Mouse (Mus musculus): ENCODE results near the gene Fam69a. TPM values are rescaled to one million over a fixed set of nuclear protein-coding genes. Genes with fewer than 3 reads are reported as not detected.

The Fam69a gene
- polyA plus RNA-seq, 1 experiment from 2014 or later, result 43.2 TPM

DNA sequence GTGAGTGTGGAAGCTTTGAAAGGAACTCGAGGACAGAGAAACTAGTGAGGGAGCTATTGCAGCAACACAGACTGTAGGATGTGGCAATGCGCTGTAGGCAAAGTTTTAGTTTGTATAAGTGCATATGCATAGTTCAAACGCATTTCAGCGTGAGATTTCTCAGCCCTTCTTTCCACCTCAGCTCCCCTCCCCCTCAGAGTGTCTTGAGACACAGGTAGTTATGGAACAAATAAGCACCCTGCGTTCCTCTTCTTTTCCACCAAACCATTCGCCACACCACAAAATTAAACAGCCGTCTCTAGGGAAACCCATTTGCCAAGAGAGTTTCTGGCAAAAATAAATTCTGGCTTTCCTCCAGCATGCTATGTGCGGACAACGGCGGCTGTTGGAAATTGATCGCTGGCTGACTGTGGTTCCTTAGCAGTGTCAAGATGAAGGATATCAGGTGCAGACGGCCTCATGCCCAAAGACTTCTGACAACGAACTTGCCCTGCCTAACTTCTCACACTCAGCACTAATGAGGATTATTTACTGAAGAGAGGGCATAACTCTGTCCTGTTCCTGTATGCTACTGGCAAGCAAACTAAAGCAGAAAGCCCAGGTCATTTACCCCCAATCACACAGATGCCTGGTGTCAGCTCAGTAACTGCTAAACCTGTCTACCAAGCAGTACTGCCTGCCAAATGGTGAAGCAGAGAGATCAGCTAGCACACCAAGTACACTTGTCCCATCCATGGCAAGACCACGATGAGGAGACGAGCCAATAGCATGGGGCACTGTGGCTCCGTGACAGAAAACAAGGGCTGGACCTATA, 25.2 kb downstream of the Fam69a start:
- Histone ChIP-seq H3K4me3 (replicated peaks; ENCODE audit: low read length) (no peak overlapping the region), H3K9me3 (ENCODE audit: control insufficient read depth, low read length) (no peaks in the 10 kb centered on the region), H3K4me1 (replicated peaks; ENCODE audit: control insufficient read depth, insufficient read depth, low read length) (peaks cover 16% of the 10 kb centered on the region), H3K9ac (replicated peaks; ENCODE audit: low read depth, low read length) (no peak overlapping the region), H3K27me3 (replicated peaks; ENCODE audit: control insufficient read depth, insufficient read depth, low read length) (no peaks in the 10 kb centered on the region), H3K4me2 (ENCODE audit: low read length) (peak overlapping the region; percentile 22), H3K36me3 (ENCODE audit: control insufficient read depth, insufficient read depth) (no peaks in the 10 kb centered on the region), H3K27ac (ENCODE audit: low read length) (no peak overlapping the region)
- peak; percentile 40 for ATAC-seq
- 46% methylated on average over 16 of the region's 16 CpGs for WGBS

DNA sequence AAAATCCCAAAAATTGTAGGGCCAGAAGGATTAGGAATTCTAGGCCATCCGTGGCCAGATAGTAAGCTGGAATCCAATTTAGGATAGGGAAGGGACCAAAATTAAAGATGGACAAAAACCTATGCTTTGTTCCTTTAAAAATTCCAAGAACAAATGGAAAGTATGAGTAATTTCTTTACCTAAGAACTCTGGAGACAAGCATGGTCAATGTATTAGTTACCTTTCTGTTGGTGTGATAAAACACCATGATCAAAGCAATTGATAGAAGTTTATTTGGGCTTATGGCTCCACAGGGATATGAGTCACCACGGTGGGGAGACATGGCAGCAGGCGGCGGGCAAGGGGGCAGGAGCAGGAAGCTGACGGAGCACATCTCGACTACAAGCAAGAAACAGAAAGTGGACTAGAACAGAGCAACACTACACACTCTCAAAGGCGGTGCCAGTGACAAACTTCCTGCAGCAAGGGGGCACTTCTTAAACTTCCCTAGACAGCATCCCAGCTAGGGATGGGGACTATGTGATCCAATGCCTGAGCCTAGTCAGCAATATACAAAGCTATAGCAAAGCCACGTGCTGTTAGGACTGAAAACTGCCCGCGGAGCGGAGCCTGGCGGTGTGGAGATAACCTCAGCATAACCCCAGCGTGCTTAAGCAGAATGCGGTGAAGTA, 26.2 kb downstream of the Fam69a start:
- H3K9me3 ChIP-seq (ENCODE audit: control insufficient read depth, low read length), result no peaks in the 10 kb centered on the region
- ATAC-seq, result no peak

DNA sequence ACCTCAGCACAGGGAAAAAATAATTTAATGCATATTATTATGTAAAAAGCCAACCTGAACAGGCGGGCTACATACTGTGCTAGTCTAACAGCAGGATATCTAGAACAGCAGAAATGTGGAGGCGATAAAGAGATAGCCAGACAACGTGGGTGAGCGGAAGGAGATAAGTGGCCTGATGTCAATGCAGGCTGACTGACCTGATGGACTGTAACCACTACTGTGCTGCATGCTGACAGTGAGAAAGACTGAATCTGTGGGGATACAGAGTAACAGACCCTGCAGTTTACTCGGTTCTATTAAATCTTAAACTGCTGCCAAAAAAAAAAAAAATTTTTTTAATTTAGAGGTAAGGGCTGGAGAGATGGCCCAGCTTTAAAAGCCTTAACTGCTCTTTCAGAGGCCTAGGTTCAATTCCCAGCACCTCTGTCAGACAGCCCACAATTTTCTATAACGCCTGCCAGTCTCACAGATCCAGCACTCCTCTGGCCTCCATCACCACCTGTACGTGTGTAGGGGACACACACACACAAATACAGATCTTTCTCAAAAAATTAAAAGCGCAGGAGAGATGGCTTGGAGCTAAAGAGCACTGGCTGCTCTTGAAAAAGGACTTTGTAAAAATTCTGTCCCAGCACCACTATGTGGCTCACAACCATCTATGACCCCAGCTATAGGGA, 27.1 kb downstream of the Fam69a start:
- 83% methylated on average over 8 of the region's 8 CpGs for WGBS
- no peak for ATAC-seq

More for the DNA sequence above, 26.2 kb downstream of the Fam69a start:
- H3K27me3 ChIP-seq (replicated peaks; ENCODE audit: control insufficient read depth, insufficient read depth, low read length), result no peaks in the 10 kb centered on the region
- H3K27ac ChIP-seq (ENCODE audit: low read length), result no peak overlapping the region
- H3K4me2 ChIP-seq (ENCODE audit: low read length), result no peak overlapping the region
- no peak overlapping the region for H3K9ac ChIP-seq (replicated peaks; ENCODE audit: low read depth, low read length)
- H3K4me1 ChIP-seq (replicated peaks; ENCODE audit: control insufficient read depth, insufficient read depth, low read length), result peaks cover 16% of the 10 kb centered on the region
- 83% methylated on average over 14 of the region's 14 CpGs for WGBS
- H3K4me3 ChIP-seq (replicated peaks; ENCODE audit: low read length), result no peak overlapping the region
- no peaks in the 10 kb centered on the region for H3K36me3 ChIP-seq (ENCODE audit: control insufficient read depth, insufficient read depth)

DNA sequence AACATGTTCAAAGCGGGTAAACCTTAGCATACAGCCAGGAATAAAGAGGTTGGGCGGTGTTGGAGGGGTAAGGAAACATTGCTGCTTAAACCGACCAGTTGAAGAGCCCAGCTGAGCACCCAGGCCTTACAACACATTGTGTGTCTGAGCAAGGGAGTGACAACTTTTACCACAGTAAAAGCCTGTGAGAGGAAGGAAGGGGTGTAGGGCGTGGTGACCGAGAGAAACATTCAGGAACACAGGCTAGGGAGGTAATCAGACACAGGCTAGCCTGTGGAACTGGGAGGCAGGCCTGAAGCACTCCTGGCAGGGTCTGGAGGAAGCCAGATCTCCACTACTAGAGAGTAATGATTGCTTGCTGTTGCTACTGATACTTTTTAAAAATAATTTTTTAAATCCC, 36.2 kb downstream of the Fam69a start:
- H3K4me3 ChIP-seq (replicated peaks; ENCODE audit: low read length), result no peak overlapping the region
- 0 out of 2 replicates have a peak, but pooled peaks cover 3% of the 10 kb centered on the region for H3K4me1 ChIP-seq (replicated peaks; ENCODE audit: control insufficient read depth, insufficient read depth, low read length)
- ATAC-seq, result no peak
- H3K4me2 ChIP-seq (ENCODE audit: low read length), result no peak overlapping the region
- H3K36me3 ChIP-seq (ENCODE audit: control insufficient read depth, insufficient read depth), result no peaks in the 10 kb centered on the region
- H3K9ac ChIP-seq (replicated peaks; ENCODE audit: low read depth, low read length), result no peak overlapping the region
- H3K9me3 ChIP-seq (ENCODE audit: control insufficient read depth, low read length), result no peaks in the 10 kb centered on the region
- no peaks in the 10 kb centered on the region for H3K27me3 ChIP-seq (replicated peaks; ENCODE audit: control insufficient read depth, insufficient read depth, low read length)
- WGBS, result 84% methylated on average over 5 of the region's 5 CpGs
- no peak overlapping the region for H3K27ac ChIP-seq (ENCODE audit: low read length)

More for the DNA sequence above, 27.1 kb downstream of the Fam69a start:
- Histone ChIP-seq H3K4me2 (ENCODE audit: low read length) (no peak overlapping the region), H3K4me3 (replicated peaks; ENCODE audit: low read length) (no peak overlapping the region), H3K27me3 (replicated peaks; ENCODE audit: control insufficient read depth, insufficient read depth, low read length) (no peaks in the 10 kb centered on the region), H3K9me3 (ENCODE audit: control insufficient read depth, low read length) (no peaks in the 10 kb centered on the region), H3K4me1 (replicated peaks; ENCODE audit: control insufficient read depth, insufficient read depth, low read length) (peaks cover 16% of the 10 kb centered on the region), H3K27ac (ENCODE audit: low read length) (no peak overlapping the region), H3K36me3 (ENCODE audit: control insufficient read depth, insufficient read depth) (no peaks in the 10 kb centered on the region), H3K9ac (replicated peaks; ENCODE audit: low read depth, low read length) (no peak overlapping the region)

DNA sequence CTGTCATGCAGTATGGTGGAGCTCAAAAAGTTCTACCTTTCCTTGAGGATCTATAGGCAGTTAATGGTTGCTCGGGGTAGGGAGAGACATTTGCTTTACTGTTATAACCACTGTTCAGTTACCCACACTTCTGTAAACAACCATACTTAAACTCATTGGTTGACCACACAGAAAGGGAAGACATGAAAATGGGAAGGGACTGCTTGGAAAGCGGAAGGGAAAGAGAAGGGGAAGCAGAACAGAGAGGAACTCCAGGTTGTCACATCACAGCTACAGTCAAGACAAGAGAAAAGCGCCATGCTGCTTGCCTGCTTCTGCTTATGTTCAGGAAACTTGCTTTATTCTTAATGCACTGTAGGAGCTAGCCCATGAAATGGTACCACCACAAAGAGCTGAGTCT, 37.3 kb downstream of the Fam69a start:
- H3K4me1 ChIP-seq (replicated peaks; ENCODE audit: control insufficient read depth, insufficient read depth, low read length), result 0 out of 2 replicates have a peak, but pooled peaks cover 3% of the 10 kb centered on the region
- no peak overlapping the region for H3K4me3 ChIP-seq (replicated peaks; ENCODE audit: low read length)
- WGBS, result 89% methylated on average over 3 of the region's 3 CpGs
- H3K9me3 ChIP-seq (ENCODE audit: control insufficient read depth, low read length), result no peaks in the 10 kb centered on the region
- H3K36me3 ChIP-seq (ENCODE audit: control insufficient read depth, insufficient read depth), result no peaks in the 10 kb centered on the region
- no peak overlapping the region for H3K27ac ChIP-seq (ENCODE audit: low read length)
- no peak overlapping the region for H3K9ac ChIP-seq (replicated peaks; ENCODE audit: low read depth, low read length)
- no peak for ATAC-seq
- H3K4me2 ChIP-seq (ENCODE audit: low read length), result no peak overlapping the region
- no peaks in the 10 kb centered on the region for H3K27me3 ChIP-seq (replicated peaks; ENCODE audit: control insufficient read depth, insufficient read depth, low read length)

DNA sequence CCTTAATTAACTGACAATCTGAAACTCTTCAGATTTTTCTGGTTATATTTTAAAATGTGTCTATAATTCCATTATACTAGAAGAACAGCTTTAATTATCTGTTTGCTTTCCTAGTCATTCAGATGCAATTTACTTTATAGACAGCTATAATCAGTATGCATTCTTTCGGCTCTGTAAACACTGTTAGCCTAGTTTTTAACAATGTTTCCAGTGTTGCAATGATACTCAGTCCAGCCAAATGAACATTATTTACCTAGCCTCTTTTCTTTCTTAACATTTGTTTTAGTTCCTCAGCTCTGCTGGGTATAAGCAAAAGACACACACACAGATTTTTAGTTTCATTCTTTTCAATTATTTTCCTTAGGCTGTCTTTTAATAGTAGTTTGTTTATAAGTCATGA, 38.0 kb downstream of the Fam69a start:
- ATAC-seq, result no peak
- Histone ChIP-seq H3K9ac (replicated peaks; ENCODE audit: low read depth, low read length) (no peak overlapping the region), H3K27ac (ENCODE audit: low read length) (no peak overlapping the region), H3K4me2 (ENCODE audit: low read length) (no peak overlapping the region), H3K4me1 (replicated peaks; ENCODE audit: control insufficient read depth, insufficient read depth, low read length) (0 out of 2 replicates have a peak, but pooled peaks cover 3% of the 10 kb centered on the region), H3K9me3 (ENCODE audit: control insufficient read depth, low read length) (no peaks in the 10 kb centered on the region), H3K27me3 (replicated peaks; ENCODE audit: control insufficient read depth, insufficient read depth, low read length) (no peaks in the 10 kb centered on the region), H3K4me3 (replicated peaks; ENCODE audit: low read length) (no peak overlapping the region), H3K36me3 (ENCODE audit: control insufficient read depth, insufficient read depth) (no peaks in the 10 kb centered on the region)
- 64% methylated on average over 1 of the region's 1 CpGs for WGBS

DNA sequence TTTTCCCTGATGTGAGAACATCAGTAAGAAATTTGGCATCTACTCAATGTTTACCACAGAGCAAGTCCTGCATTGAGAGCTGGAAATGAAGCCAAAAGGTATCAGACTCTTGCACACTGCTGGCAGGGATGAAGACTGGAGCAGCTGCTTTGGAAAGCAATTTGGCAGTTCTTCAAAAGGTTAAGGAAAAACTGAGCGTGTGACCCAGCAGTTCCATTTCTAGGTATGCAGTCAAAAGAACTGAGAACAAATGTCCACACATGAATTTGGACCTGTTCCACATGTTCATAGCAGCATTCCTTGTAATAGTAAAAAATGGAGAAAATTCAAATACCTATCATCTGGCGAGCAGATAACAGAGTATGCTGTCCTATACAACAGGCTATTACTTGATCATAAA, 39.3 kb downstream of the Fam69a start:
- no peaks in the 10 kb centered on the region for H3K36me3 ChIP-seq (ENCODE audit: control insufficient read depth, insufficient read depth)
- no peak overlapping the region for H3K9ac ChIP-seq (replicated peaks; ENCODE audit: low read depth, low read length)
- no peaks in the 10 kb centered on the region for H3K9me3 ChIP-seq (ENCODE audit: control insufficient read depth, low read length)
- WGBS, result 45% methylated on average over 2 of the region's 2 CpGs
- no peak overlapping the region for H3K4me3 ChIP-seq (replicated peaks; ENCODE audit: low read length)
- no peaks in the 10 kb centered on the region for H3K27me3 ChIP-seq (replicated peaks; ENCODE audit: control insufficient read depth, insufficient read depth, low read length)
- H3K4me2 ChIP-seq (ENCODE audit: low read length), result no peak overlapping the region
- no peak overlapping the region for H3K27ac ChIP-seq (ENCODE audit: low read length)
- peak; percentile 43; the same call in 1 of the 2 replicates for ATAC-seq
- H3K4me1 ChIP-seq (replicated peaks; ENCODE audit: control insufficient read depth, insufficient read depth, low read length), result 0 out of 2 replicates have a peak, but pooled peaks cover 3% of the 10 kb centered on the region

DNA sequence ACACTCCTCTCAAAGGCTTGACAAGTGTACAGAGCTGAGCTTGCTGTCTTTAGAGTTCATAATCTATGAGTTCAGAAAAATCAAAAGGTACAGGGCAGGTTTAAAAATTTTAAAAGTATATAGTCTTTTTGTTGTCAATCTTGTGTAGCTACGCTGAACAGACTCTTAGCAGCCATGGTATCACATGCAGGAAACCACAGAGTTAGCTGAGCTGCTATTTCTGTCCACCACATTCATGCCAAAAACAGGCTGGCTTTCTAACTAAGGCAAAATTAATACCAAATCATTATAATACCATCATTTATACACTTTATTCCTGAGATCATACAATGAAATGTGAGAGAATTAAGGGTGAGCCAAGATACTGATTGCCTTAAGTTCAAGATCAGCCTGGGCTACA, 40.4 kb downstream of the Fam69a start:
- no peaks in the 10 kb centered on the region for H3K27me3 ChIP-seq (replicated peaks; ENCODE audit: control insufficient read depth, insufficient read depth, low read length)
- no peak overlapping the region for H3K9ac ChIP-seq (replicated peaks; ENCODE audit: low read depth, low read length)
- no peaks in the 10 kb centered on the region for H3K9me3 ChIP-seq (ENCODE audit: control insufficient read depth, low read length)
- H3K4me1 ChIP-seq (replicated peaks; ENCODE audit: control insufficient read depth, insufficient read depth, low read length), result 0 out of 2 replicates have a peak, but pooled peaks cover 3% of the 10 kb centered on the region
- WGBS, result 88% methylated on average over 1 of the region's 1 CpGs
- no peak overlapping the region for H3K4me2 ChIP-seq (ENCODE audit: low read length)
- no peak overlapping the region for H3K4me3 ChIP-seq (replicated peaks; ENCODE audit: low read length)
- no peaks in the 10 kb centered on the region for H3K36me3 ChIP-seq (ENCODE audit: control insufficient read depth, insufficient read depth)
- no peak for ATAC-seq
- H3K27ac ChIP-seq (ENCODE audit: low read length), result no peak overlapping the region

DNA sequence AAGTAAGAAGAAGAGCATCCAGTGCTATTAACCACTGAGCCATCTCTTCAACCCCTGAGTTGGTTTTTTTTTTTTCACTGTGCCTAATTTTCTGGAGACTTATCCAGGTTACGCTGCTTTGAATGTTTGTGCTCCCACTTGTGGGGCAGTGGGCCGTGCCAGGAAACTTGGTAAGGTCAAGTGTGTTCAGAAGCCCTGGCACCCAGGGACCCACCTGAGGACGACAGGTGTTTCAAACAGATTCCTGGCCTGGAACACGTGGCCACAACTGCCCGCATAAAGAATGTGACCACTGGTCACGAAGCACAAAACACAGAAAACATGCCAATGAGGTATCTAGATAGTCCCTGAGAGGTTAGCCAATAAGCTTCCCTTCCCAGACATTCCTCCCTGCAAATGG, 43.4 kb downstream of the Fam69a start:
- Histone ChIP-seq H3K4me2 (ENCODE audit: low read length) (no peak overlapping the region), H3K27me3 (replicated peaks; ENCODE audit: control insufficient read depth, insufficient read depth, low read length) (no peaks in the 10 kb centered on the region), H3K4me3 (replicated peaks; ENCODE audit: low read length) (no peak overlapping the region), H3K27ac (ENCODE audit: low read length) (no peak overlapping the region), H3K9ac (replicated peaks; ENCODE audit: low read depth, low read length) (no peak overlapping the region), H3K9me3 (ENCODE audit: control insufficient read depth, low read length) (no peaks in the 10 kb centered on the region), H3K36me3 (ENCODE audit: control insufficient read depth, insufficient read depth) (no peaks in the 10 kb centered on the region), H3K4me1 (replicated peaks; ENCODE audit: control insufficient read depth, insufficient read depth, low read length) (0 out of 2 replicates have a peak, but pooled peaks cover 3% of the 10 kb centered on the region)
- 93% methylated on average over 6 of the region's 6 CpGs for WGBS
- no peak for ATAC-seq
